Mouse (Mus musculus) spleen, adult 2 months (tissue): ENCODE results near the gene Lyst. TPM values are rescaled to one million over a fixed set of nuclear protein-coding genes. Genes with fewer than 3 reads are reported as not detected.
A peak's percentile ranks its signal among the peaks of the same experiment; 100 is the strongest.

Experiments used
- DNase-seq, 2 experiments: peaks; one replicate each; pipeline versions ENCODE4 v3.0.0 to v3.0.0-alpha.2; 2012 to 2021; ENCODE audit warnings: low spot score in 2 of 2, low read depth in 1 of 2
- H3K27ac ChIP-seq: fragments of 200-500 bp; 2 replicates; pipeline ENCODE4 v1.5.1; 2012; ENCODE audit warnings: low read length, inconsistent platforms; ENCODE audit not compliant: insufficient read depth
- H3K27me3 ChIP-seq: fragments of 200-500 bp; 2 replicates; pipeline ENCODE4 v1.6.1; 2012; ENCODE audit warnings: mild to moderate bottlenecking, moderate library complexity, low read length, inconsistent platforms; ENCODE audit not compliant: control insufficient read depth, insufficient read depth
- H3K36me3 ChIP-seq: fragments of 200-500 bp; 2 replicates; pipeline ENCODE4 v1.6.1; 2012; ENCODE audit warnings: mild to moderate bottlenecking, low read length, inconsistent platforms; ENCODE audit not compliant: control insufficient read depth, insufficient read depth
- H3K4me1 ChIP-seq: fragments of 200-500 bp; 2 replicates; pipeline ENCODE4 v1.6.1; 2011; ENCODE audit warnings: inconsistent platforms; ENCODE audit not compliant: control insufficient read depth, insufficient read depth, insufficient read length
- H3K4me3 ChIP-seq: fragments of 200-500 bp; 2 replicates; pipeline ENCODE4 v1.5.1; 2011; ENCODE audit warnings: mild to moderate bottlenecking, inconsistent platforms; ENCODE audit not compliant: insufficient read depth, insufficient read length; ENCODE audit errors: extremely low read depth
- CTCF ChIP-seq: fragments of 200-500 bp; IDR thresholded peaks from 2 replicates; pipeline ENCODE4 v1.5.1; 2011; ENCODE audit warnings: mild to moderate bottlenecking, inconsistent platforms; ENCODE audit not compliant: insufficient read depth, insufficient read length, insufficient replicate concordance; ENCODE audit errors: extremely low read depth
- POLR2A ChIP-seq: fragments of 200-500 bp; IDR thresholded peaks from 2 replicates; pipeline ENCODE4 v1.6.1; 2011; ENCODE audit warnings: low read depth, low read length, inconsistent platforms
- WGBS: fragments of 180-500 bp; shearing (Covaris S2); methylation state at CpG from one replicate; pipeline ENCODE4 v1.1.7; 2018; 5-methylcytosine and 5-hydroxymethylcytosine counted together
- polyA plus RNA-seq: library from polyadenylated mRNA; depleted of rRNA; stranded (reverse); fragments of >200 nt; gene quantifications from 2 replicates; pipeline ENCODE4 v1.2.3, GENCODE M21; 2012

Gene Lyst
- polyA plus RNA-seq, 1 experiment: 11.3 TPM

- Histone ChIP-seq H3K4me3 (no peak overlapping the region), H3K36me3 (no peaks in the 10 kb centered on the region), H3K27ac (no peak overlapping the region), H3K4me1 (peaks cover 4% of the 10 kb centered on the region), H3K27me3 (no peaks in the 10 kb centered on the region)
- TF ChIP-seq CTCF (no peak), POLR2A (no peak)
- no peak for DNase-seq
- WGBS: 13% methylated on average over 1 of the region's 1 CpGs
Measured at GRCm38 (mm10) chr13:13587653-13588184, 2.5 kb upstream of the Lyst start.

GRCm38 (mm10) chr13:13588518-13588917 lies 1.7 kb upstream of the Lyst start:
- no peaks in the 10 kb centered on the region for H3K27me3 ChIP-seq
- H3K27ac ChIP-seq: no peak overlapping the region
- no peaks in the 10 kb centered on the region; the same call in none of the 2 replicates for H3K4me1 ChIP-seq
- 83% methylated on average over 1 of the region's 1 CpGs for WGBS
- H3K4me3 ChIP-seq: no peak overlapping the region
- peaks cover 1% of the 10 kb centered on the region; the same call in 1 of the 2 replicates for H3K36me3 ChIP-seq
- TF ChIP-seq POLR2A (no peak), CTCF (no peak)
- no peak for DNase-seq

GRCm38 (mm10) chr13:13589032-13589431 lies 1.2 kb upstream of the Lyst start:
- Histone ChIP-seq H3K27ac (no peak overlapping the region), H3K27me3 (no peaks in the 10 kb centered on the region), H3K36me3 (peaks cover 1% of the 10 kb centered on the region; the same call in 1 of the 2 replicates), H3K4me1 (no peaks in the 10 kb centered on the region; the same call in none of the 2 replicates), H3K4me3 (no peak overlapping the region)
- no peak for TF ChIP-seq CTCF
- no peak for TF ChIP-seq POLR2A
- WGBS: 84% methylated on average over 2 of the region's 2 CpGs
- no peak for DNase-seq

GRCm38 (mm10) chr13:13591892-13592291 lies 1.7 kb downstream of the Lyst start:
- peaks cover 1% of the 10 kb centered on the region; the same call in 1 of the 2 replicates for H3K36me3 ChIP-seq
- TF ChIP-seq POLR2A (no peak), CTCF (no peak)
- DNase-seq: no peak
- no peak overlapping the region for H3K4me3 ChIP-seq
- no peaks in the 10 kb centered on the region for H3K27me3 ChIP-seq
- 59% methylated on average over 4 of the region's 4 CpGs for WGBS
- H3K4me1 ChIP-seq: peaks cover 3% of the 10 kb centered on the region
- H3K27ac ChIP-seq: no peak overlapping the region

- no peak for TF ChIP-seq CTCF
- no peak for TF ChIP-seq POLR2A
- Histone ChIP-seq H3K36me3 (peaks cover 1% of the 10 kb centered on the region; the same call in 1 of the 2 replicates), H3K4me3 (no peak overlapping the region), H3K27me3 (no peaks in the 10 kb centered on the region), H3K27ac (peak overlapping the region; percentile 47; the same call in 1 of the 2 replicates), H3K4me1 (peaks cover 5% of the 10 kb centered on the region; the same call in 1 of the 2 replicates)
- DNase-seq: no peak
- WGBS: 80% methylated on average over 7 of the region's 7 CpGs
Measured at GRCm38 (mm10) chr13:13596424-13597044, 6.3 kb downstream of the Lyst start.

- H3K4me1 ChIP-seq: peaks cover 5% of the 10 kb centered on the region; the same call in 1 of the 2 replicates
- TF ChIP-seq CTCF (no peak), POLR2A (no peak)
- H3K27me3 ChIP-seq: no peaks in the 10 kb centered on the region
- no peak overlapping the region; the same call in 1 of the 2 replicates for H3K27ac ChIP-seq
- DNase-seq: no peak
- H3K36me3 ChIP-seq: peaks cover 1% of the 10 kb centered on the region; the same call in 1 of the 2 replicates
- WGBS: 82% methylated on average over 2 of the region's 2 CpGs
- H3K4me3 ChIP-seq: no peak overlapping the region
Measured at GRCm38 (mm10) chr13:13597896-13598295, 7.7 kb downstream of the Lyst start.

GRCm38 (mm10) chr13:13601407-13601806 lies 11.2 kb downstream of the Lyst start:
- H3K27me3 ChIP-seq: no peaks in the 10 kb centered on the region
- 86% methylated on average over 2 of the region's 2 CpGs for whole genome bisulfite sequencing
- TF ChIP-seq POLR2A: no peak
- no peak for TF ChIP-seq CTCF
- DNase-seq: no peak
- no peak overlapping the region for H3K4me3 ChIP-seq
- H3K27ac ChIP-seq: no peak overlapping the region
- H3K36me3 ChIP-seq: no peaks in the 10 kb centered on the region; the same call in 1 of the 2 replicates
- H3K4me1 ChIP-seq: peaks cover 2% of the 10 kb centered on the region; the same call in 1 of the 2 replicates
